Mouse (Mus musculus) MEL (cell line): Measurements from ENCODE around the gene Stac2. TPM values are rescaled to one million over a fixed set of nuclear protein-coding genes. Genes with fewer than 3 reads are reported as not detected.

ENCODE experiments used
- DNase-seq: peaks from one replicate; pipeline ENCODE4 v3.0.0; 2011; ENCODE audit warnings: low read depth, low spot score
- H3K27ac ChIP-seq: 2 replicates; pipeline ENCODE4 v1.5.1; 2012; ENCODE audit warnings: low read depth, mild to moderate bottlenecking, control low read depth, low read length, moderate library complexity; ENCODE audit not compliant: control insufficient read depth
- H3K27me3 ChIP-seq, 2 experiments: fragments of 150-350 bp in 1 of 2; sonication (generic) in 1 of 2; 2 replicates each; pipeline ENCODE4 v1.6.1; 2012; ENCODE audit warnings: low read length in 2 of 2, mild to moderate bottlenecking in 2 of 2, improper control_type of control experiment in 1 of 2, moderate library complexity in 1 of 2; ENCODE audit not compliant: insufficient read depth in 2 of 2, control insufficient read depth in 1 of 2
- H3K36me3 ChIP-seq, 2 experiments: 2 replicates each; pipeline ENCODE4 v1.6.1; 2012 to 2014; ENCODE audit warnings: low read length in 2 of 2, improper control_type of control experiment in 1 of 2, inconsistent platforms in 1 of 2, mild to moderate bottlenecking in 1 of 2; ENCODE audit not compliant: insufficient read depth in 2 of 2, control insufficient read depth in 1 of 2
- H3K4me1 ChIP-seq, 2 experiments: fragments of 150-350 bp in 1 of 2; sonication (generic) in 1 of 2; 2 replicates each; pipeline ENCODE4 v1.6.1; 2012; ENCODE audit warnings: low read length in 2 of 2, improper control_type of control experiment in 1 of 2, mild to moderate bottlenecking in 1 of 2; ENCODE audit not compliant: insufficient read depth in 2 of 2, control insufficient read depth in 1 of 2
- H3K4me3 ChIP-seq, 2 experiments: fragments of 150-350 bp in 1 of 2; sonication (generic) in 1 of 2; 2 replicates each; pipeline ENCODE4 v1.5.1; 2012; ENCODE audit warnings: low read depth in 2 of 2, low read length in 2 of 2, mild to moderate bottlenecking in 2 of 2, moderate library complexity in 2 of 2, control low read depth in 1 of 2, improper control_type of control experiment in 1 of 2; ENCODE audit not compliant: control insufficient read depth in 1 of 2, insufficient read depth in 1 of 2
- H3K79me2 ChIP-seq: 2 replicates; pipeline ENCODE4 v1.6.1; 2012; ENCODE audit warnings: mild to moderate bottlenecking, low read length, moderate library complexity; ENCODE audit not compliant: control insufficient read depth, poor library complexity, insufficient read depth
- H3K9ac ChIP-seq: 2 replicates; pipeline ENCODE4 v1.6.1; 2012; ENCODE audit warnings: low read depth, mild to moderate bottlenecking, control low read depth, low read length, moderate library complexity; ENCODE audit not compliant: control insufficient read depth, poor library complexity, severe bottlenecking
- H3K9me3 ChIP-seq: fragments of 150-350 bp; sonication (generic); replicated peaks from 2 replicates; pipeline ENCODE4 v1.6.1; 2012; ENCODE audit warnings: mild to moderate bottlenecking, low read length, improper control_type of control experiment, moderate library complexity; ENCODE audit not compliant: insufficient read depth
- CHD1 ChIP-seq: IDR thresholded peaks from 2 replicates; pipeline ENCODE4 v1.6.1; 2012; ENCODE audit warnings: low read depth, mild to moderate bottlenecking, inconsistent platforms, low read length, improper control_type of control experiment
- CHD2 ChIP-seq: IDR thresholded peaks from 2 replicates; pipeline ENCODE4 v1.6.1; 2011; ENCODE audit warnings: low read length, improper control_type of control experiment
- E2F4 ChIP-seq: IDR thresholded peaks from 2 replicates; pipeline ENCODE4 v1.6.1; 2011; ENCODE audit warnings: low read depth, low read length, improper control_type of control experiment, borderline replicate concordance
- ELF1 ChIP-seq: IDR thresholded peaks from 2 replicates; pipeline ENCODE4 v1.6.1; 2014; ENCODE audit warnings: low read depth, mild to moderate bottlenecking, inconsistent platforms, low read length, improper control_type of control experiment, moderate library complexity
- EP300 ChIP-seq, 2 experiments: IDR thresholded peaks; 2 replicates each; pipeline ENCODE4 v1.6.1; 2011; ENCODE audit warnings: improper control_type of control experiment in 2 of 2, low read length in 2 of 2, low read depth in 1 of 2, mild to moderate bottlenecking in 1 of 2
- ETS1 ChIP-seq: IDR thresholded peaks from 2 replicates; pipeline ENCODE4 v1.6.1; 2012; ENCODE audit warnings: low read depth, mild to moderate bottlenecking, inconsistent platforms, low read length, improper control_type of control experiment, moderate library complexity
- GABPA ChIP-seq: IDR thresholded peaks from 2 replicates; pipeline ENCODE4 v1.6.1; 2012; ENCODE audit warnings: low read depth, mild to moderate bottlenecking, inconsistent platforms, low read length, improper control_type of control experiment, moderate library complexity
- GATA1 ChIP-seq: IDR thresholded peaks from 2 replicates; pipeline ENCODE4 v1.6.1; 2011; ENCODE audit warnings: low read depth, low read length, improper control_type of control experiment
- JUND ChIP-seq: IDR thresholded peaks from 2 replicates; pipeline ENCODE4 v1.6.1; 2011; ENCODE audit warnings: low read depth, mild to moderate bottlenecking, improper control_type of control experiment, low read length
- MAFK ChIP-seq: IDR thresholded peaks from 2 replicates; pipeline ENCODE4 v1.6.1; 2011; ENCODE audit warnings: low read depth, mild to moderate bottlenecking, low read length, improper control_type of control experiment, borderline replicate concordance
- MAZ ChIP-seq: IDR thresholded peaks from 2 replicates; pipeline ENCODE4 v1.6.1; 2012; ENCODE audit warnings: low read depth, mild to moderate bottlenecking, inconsistent platforms, low read length, improper control_type of control experiment
- MYC ChIP-seq: IDR thresholded peaks from 2 replicates; pipeline ENCODE4 v1.6.1; 2011; ENCODE audit warnings: low read depth, mild to moderate bottlenecking, low read length, improper control_type of control experiment, moderate library complexity
- NELFE ChIP-seq: IDR thresholded peaks from 2 replicates; pipeline ENCODE4 v1.6.1; 2011; ENCODE audit warnings: low read depth, low read length, improper control_type of control experiment
- NRF1 ChIP-seq: IDR thresholded peaks from 2 replicates; pipeline ENCODE4 v1.6.1; 2014; ENCODE audit warnings: low read depth, mild to moderate bottlenecking, inconsistent platforms, low read length, improper control_type of control experiment, moderate library complexity; ENCODE audit not compliant: poor library complexity, insufficient read depth, severe bottlenecking
- POLR2AphosphoS5 ChIP-seq: IDR thresholded peaks from 2 replicates; pipeline ENCODE4 v1.6.1; 2012; ENCODE audit warnings: low read depth, borderline replicate concordance, mild to moderate bottlenecking, inconsistent platforms, low read length, moderate library complexity, mixed read lengths
- RAD21 ChIP-seq: IDR thresholded peaks from 2 replicates; pipeline ENCODE4 v1.6.1; 2011; ENCODE audit warnings: mild to moderate bottlenecking, low read depth, low read length, improper control_type of control experiment
- SIN3A ChIP-seq: IDR thresholded peaks from 2 replicates; pipeline ENCODE4 v1.6.1; 2012; ENCODE audit warnings: low read length, improper control_type of control experiment, inconsistent platforms
- TAL1 ChIP-seq: IDR thresholded peaks from 2 replicates; pipeline ENCODE4 v1.6.1; 2012; ENCODE audit warnings: mild to moderate bottlenecking, inconsistent platforms, low read length, moderate library complexity, mixed read lengths
- TBP ChIP-seq: IDR thresholded peaks from 2 replicates; pipeline ENCODE4 v1.8.0; 2011; ENCODE audit warnings: low read depth, low read length, improper control_type of control experiment
- TCF12 ChIP-seq: IDR thresholded peaks from 2 replicates; pipeline ENCODE4 v1.6.1; 2014; ENCODE audit warnings: low read depth, mild to moderate bottlenecking, inconsistent platforms, low read length, improper control_type of control experiment, moderate library complexity
- UBTF ChIP-seq: IDR thresholded peaks from 2 replicates; pipeline ENCODE4 v1.6.1; 2012; ENCODE audit warnings: low read depth, mild to moderate bottlenecking, inconsistent platforms, low read length, improper control_type of control experiment, moderate library complexity, borderline replicate concordance; ENCODE audit not compliant: insufficient read depth
- USF1 ChIP-seq: IDR thresholded peaks from 2 replicates; pipeline ENCODE4 v1.6.1; 2014; ENCODE audit warnings: low read depth, mild to moderate bottlenecking, inconsistent platforms, low read length, improper control_type of control experiment, moderate library complexity
- USF2 ChIP-seq, 2 experiments: IDR thresholded peaks; 2 replicates each; pipeline ENCODE4 v1.6.1; 2011 to 2012; ENCODE audit warnings: improper control_type of control experiment in 2 of 2, low read length in 2 of 2, borderline replicate concordance in 1 of 2, inconsistent platforms in 1 of 2, low read depth in 1 of 2, mild to moderate bottlenecking in 1 of 2; ENCODE audit not compliant: insufficient read depth in 1 of 2
- ZC3H11A ChIP-seq: IDR thresholded peaks from 2 replicates; pipeline ENCODE4 v1.6.1; 2012; ENCODE audit warnings: low read depth, mild to moderate bottlenecking, inconsistent platforms, low read length, improper control_type of control experiment
- ZMIZ1 ChIP-seq: IDR thresholded peaks from 2 replicates; pipeline ENCODE4 v1.6.1; 2012; ENCODE audit warnings: low read depth, mild to moderate bottlenecking, inconsistent platforms, low read length, improper control_type of control experiment, moderate library complexity
- ZNF384 ChIP-seq: IDR thresholded peaks from 2 replicates; pipeline ENCODE4 v1.6.1; 2012; ENCODE audit warnings: low read depth, mild to moderate bottlenecking, inconsistent platforms, low read length, improper control_type of control experiment
- polyA plus RNA-seq, 2 experiments: library from polyadenylated mRNA; stranded (reverse) in 1 of 2; unstranded in 1 of 2; fragments of >175 nt in 1 of 2; fragments of >200 nt in 1 of 2; gene quantifications; 2 replicates each; pipeline versions ENCODE4 v1.2.1 to v1.2.4; 2012; ENCODE audit warnings: low replicate concordance in 2 of 2, low read depth in 1 of 2; ENCODE audit not compliant: insufficient read length in 2 of 2, insufficient read depth in 1 of 2, missing spikeins in 1 of 2
- total RNA-seq: library from RNA; depleted of rRNA; stranded (reverse); fragments of 300-350 nt; gene quantifications from 2 replicates; pipeline ENCODE4 v1.2.3, GENCODE M21; 2012

Stac2 gene
- total and polyA plus RNA-seq, 3 experiments, result 0.04 TPM; not detected in 2

DNA sequence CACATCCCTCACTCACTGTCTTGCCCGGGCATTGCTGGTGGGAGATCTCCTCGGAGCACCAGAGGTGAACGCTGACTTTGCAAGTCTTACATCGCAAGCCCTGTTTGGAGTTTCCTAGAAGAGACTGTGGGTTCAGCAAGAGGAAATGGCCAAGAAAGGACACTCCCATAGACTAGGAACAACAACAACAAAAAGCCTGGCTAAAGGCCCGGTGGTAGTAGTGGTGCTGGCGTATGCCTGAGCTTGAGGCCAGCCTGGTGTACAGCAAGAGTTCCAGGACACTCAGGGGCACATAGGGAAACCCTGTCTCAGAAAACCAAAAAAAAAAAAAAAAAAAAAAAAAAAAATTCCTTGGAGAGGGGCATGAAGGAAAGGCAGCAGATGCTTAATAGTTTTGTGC, 10.5 kb downstream of the Stac2 start:
- no peaks in the 10 kb centered on the region for H3K9me3 ChIP-seq
- no peaks in the 10 kb centered on the region for H3K79me2 ChIP-seq
- no peaks in the 10 kb centered on the region for H3K27me3 ChIP-seq
- no peak for DNase-seq
- H3K4me3 ChIP-seq, result no peak overlapping the region
- TF ChIP-seq USF2 (IDR thresholded peaks at IDR 0.05; ENCODE audit: borderline replicate concordance in 1 of 2, insufficient read depth in 1 of 2, low read depth in 1 of 2, low read length in 2 of 2) (no peak), RAD21 (no peak), ELF1 (no peak), CHD2 (no peak), ETS1 (no peak), NELFE (no peak), MAFK (no peak), EP300 (IDR thresholded peaks at IDR 0.05; ENCODE audit: low read depth in 1 of 2, low read length in 2 of 2) (no peak), TBP (no peak), SIN3A (no peak), ZMIZ1 (no peak), JUND (no peak)
- H3K4me1 ChIP-seq, result peaks cover 0 to 12% of the 10 kb centered on the region in 2 experiments; a peak in 1 of 4 replicates
- H3K9ac ChIP-seq, result no peak overlapping the region
- H3K27ac ChIP-seq, result no peak overlapping the region
- no peaks in the 10 kb centered on the region for H3K36me3 ChIP-seq

DNA sequence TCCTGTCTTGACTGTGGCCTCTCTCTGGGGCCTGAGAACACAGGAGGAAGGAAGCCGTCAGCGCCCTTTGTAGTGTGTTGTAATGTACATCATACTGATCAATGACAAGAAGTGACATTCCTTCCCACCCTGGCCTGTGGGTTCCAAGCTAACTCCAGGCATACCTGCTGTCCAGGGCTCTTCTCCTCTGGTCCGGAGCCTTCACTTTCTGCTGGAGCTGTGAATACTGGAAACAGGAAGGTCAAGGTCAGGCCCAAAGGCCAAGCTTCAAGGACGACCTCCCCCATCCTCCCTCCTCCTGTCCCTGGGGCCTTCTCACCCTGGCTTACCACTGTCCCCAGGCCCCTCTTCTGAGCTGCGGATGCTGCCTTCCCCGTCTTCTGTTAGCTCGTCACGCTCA, 12.3 kb downstream of the Stac2 start:
- Histone ChIP-seq H3K79me2 (no peaks in the 10 kb centered on the region), H3K36me3 (no peaks in the 10 kb centered on the region), H3K4me1 (peaks cover 0 to 11% of the 10 kb centered on the region in 2 experiments; a peak in 1 of 4 replicates), H3K4me3 (no peak overlapping the region), H3K27me3 (no peaks in the 10 kb centered on the region), H3K27ac (no peak overlapping the region), H3K9me3 (no peaks in the 10 kb centered on the region), H3K9ac (no peak overlapping the region)
- no peak for TF ChIP-seq ELF1
- TF ChIP-seq MYC, result no peak
- no peak for TF ChIP-seq GATA1
- no peak for TF ChIP-seq TAL1
- no peak for TF ChIP-seq POLR2AphosphoS5
- TF ChIP-seq MAZ, result no peak
- TF ChIP-seq USF1, result no peak
- TF ChIP-seq MAFK, result no peak
- no peak for TF ChIP-seq GABPA
- no peak for TF ChIP-seq E2F4
- no peak for TF ChIP-seq ZC3H11A
- no peak for TF ChIP-seq ETS1
- TF ChIP-seq CHD2, result no peak
- no peak for TF ChIP-seq ZMIZ1
- no peak for TF ChIP-seq CHD1
- TF ChIP-seq TCF12, result no peak
- no peak for TF ChIP-seq UBTF
- TF ChIP-seq RAD21, result no peak
- TF ChIP-seq ZNF384, result no peak
- TF ChIP-seq NRF1, result no peak
- DNase-seq, result no peak
